Mouse (Mus musculus): Measurements from ENCODE around the gene Sdc1. TPM values are rescaled to one million over a fixed set of nuclear protein-coding genes. Genes with fewer than 3 reads are reported as not detected.

Gene Sdc1
- polyA plus RNA-seq, 1 experiment from 2014 or later, result 142 TPM

DNA sequence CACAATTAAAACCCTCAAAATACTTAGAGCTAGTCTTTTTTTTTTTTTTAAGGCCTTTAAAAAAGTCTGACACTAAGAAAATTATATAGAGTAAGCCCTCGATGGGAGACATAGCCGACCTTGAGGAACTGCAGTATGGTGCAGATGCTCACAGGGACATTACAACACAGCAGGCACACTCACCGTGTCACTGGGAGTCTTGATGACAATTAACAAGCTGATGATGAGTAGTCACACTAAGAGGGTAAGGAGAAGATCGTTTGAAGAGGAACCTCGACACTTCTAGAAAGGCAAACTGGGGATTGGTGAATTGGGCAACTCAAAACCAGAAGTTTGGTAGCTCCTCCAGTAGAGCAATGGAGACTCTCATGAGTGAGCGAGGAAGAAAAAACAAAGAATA lies 60.6 kb downstream of the Sdc1 start:
- Histone ChIP-seq H3K9ac (no peak overlapping the region), H3K36me3 (no peaks in the 10 kb centered on the region), H3K27ac (no peak overlapping the region), H3K27me3 (replicated peaks) (no peaks in the 10 kb centered on the region), H3K4me1 (no peaks in the 10 kb centered on the region), H3K4me3 (replicated peaks) (no peak overlapping the region), H3K9me3 (no peaks in the 10 kb centered on the region), H3K4me2 (no peak overlapping the region)
- no peak for ATAC-seq (ENCODE audit: insufficient read depth, low FRiP score, low read depth)
- 76% methylated on average over 6 of the region's 6 CpGs for WGBS

GRCm38 (mm10) chr12:8840782-8841325 lies 69.7 kb downstream of the Sdc1 start:
- Histone ChIP-seq H3K4me1 (no peaks in the 10 kb centered on the region), H3K9ac (no peak overlapping the region), H3K36me3 (no peaks in the 10 kb centered on the region), H3K4me2 (no peak overlapping the region), H3K27ac (no peak overlapping the region), H3K27me3 (replicated peaks) (no peaks in the 10 kb centered on the region), H3K9me3 (no peaks in the 10 kb centered on the region), H3K4me3 (replicated peaks) (no peak overlapping the region)
- ATAC-seq (ENCODE audit: insufficient read depth, low FRiP score, low read depth), result peak; percentile 95
- WGBS, result 60% methylated on average over 7 of the region's 7 CpGs

DNA sequence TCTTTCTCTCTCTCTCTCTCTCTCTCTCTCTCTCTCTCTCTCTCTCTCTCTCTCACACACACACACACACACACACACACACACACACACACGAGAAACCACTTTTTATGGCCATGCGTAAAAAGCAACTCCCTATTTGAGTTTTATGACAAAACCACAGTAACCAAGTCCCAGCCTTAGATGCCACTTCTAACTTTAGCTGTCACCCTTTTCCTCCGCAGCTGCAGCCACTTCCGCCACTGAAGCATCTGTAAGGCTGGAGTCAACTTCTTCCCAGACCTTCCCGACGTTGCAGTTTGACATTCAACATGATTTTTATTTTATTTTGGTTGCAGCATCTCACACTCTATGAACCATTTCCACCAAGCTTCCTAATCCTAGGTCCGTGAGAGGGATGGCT lies 71.6 kb downstream of the Sdc1 start:
- Histone ChIP-seq H3K9ac (no peak overlapping the region), H3K27ac (no peak overlapping the region), H3K36me3 (no peaks in the 10 kb centered on the region), H3K4me1 (no peaks in the 10 kb centered on the region), H3K9me3 (no peaks in the 10 kb centered on the region), H3K27me3 (replicated peaks) (no peaks in the 10 kb centered on the region), H3K4me3 (replicated peaks) (no peak overlapping the region), H3K4me2 (no peak overlapping the region)
- 73% methylated on average over 7 of the region's 7 CpGs for WGBS
- ATAC-seq (ENCODE audit: insufficient read depth, low FRiP score, low read depth), result no peak

Other genes with a start within 250 kb of the Sdc1 start
- gene Slc7a15, start 172.3 kb upstream of the Sdc1 start, polyA plus RNA-seq (2015; fragmentation: Nextera tagmentation; extraction: Ambion mirVana), result 0.15 TPM in 1 of 2 replicates, not detected in the other
- gene Pum2, start 97.2 kb upstream of the Sdc1 start, polyA plus RNA-seq (2015; fragmentation: Nextera tagmentation; extraction: Ambion mirVana), result 39.3 and 41.7 TPM in 2 replicates
- 346 and 353 TPM in 2 replicates for gene Laptm4a, start 150.3 kb downstream of the Sdc1 start, polyA plus RNA-seq (2015; fragmentation: Nextera tagmentation; extraction: Ambion mirVana)
- 0.17 and 0.22 TPM in 2 replicates for gene Matn3, start 176.6 kb downstream of the Sdc1 start, polyA plus RNA-seq (2015; fragmentation: Nextera tagmentation; extraction: Ambion mirVana)
- 12.5 and 13.2 TPM in 2 replicates for gene Wdr35, start 202.6 kb downstream of the Sdc1 start, polyA plus RNA-seq (2015; fragmentation: Nextera tagmentation; extraction: Ambion mirVana)

All from stomach, embryonic 15.5 days (tissue).